Mouse (Mus musculus) embryonic facial prominence, embryonic 12.5 days (tissue): ENCODE data around the gene Lpo. TPM values are rescaled to one million over a fixed set of nuclear protein-coding genes. Genes with fewer than 3 reads are reported as not detected.

Source experiments
- ATAC-seq: fragments of 200-750 bp; cut with Nextera tagmentation; 2 replicates; pipeline ENCODE4 v1.8.0; 2017; ENCODE audit not compliant: insufficient number of reproducible peaks, insufficient read depth, low FRiP score, low TSS enrichment
- H3K27ac ChIP-seq: fragments of 300-500 bp; sonication (generic); 2 replicates; pipeline ENCODE4 v1.5.1; 2016; ENCODE audit warnings: mild to moderate bottlenecking
- H3K27me3 ChIP-seq: fragments of 300-500 bp; sonication (generic); 2 replicates; pipeline ENCODE4 v1.6.1; 2016; ENCODE audit warnings: mild to moderate bottlenecking, moderate library complexity
- H3K36me3 ChIP-seq: fragments of 300-500 bp; sonication (generic); 2 replicates; pipeline ENCODE4 v1.6.1; 2016; ENCODE audit warnings: mild to moderate bottlenecking
- H3K4me1 ChIP-seq: fragments of 300-500 bp; sonication (generic); 2 replicates; pipeline ENCODE4 v1.6.1; 2016
- H3K4me2 ChIP-seq: fragments of 300-500 bp; sonication (generic); replicated peaks from 2 replicates; pipeline ENCODE4 v1.6.1; 2016; ENCODE audit warnings: mild to moderate bottlenecking, moderate library complexity
- H3K4me3 ChIP-seq: fragments of 300-500 bp; sonication (generic); 2 replicates; pipeline ENCODE4 v1.5.1; 2016; ENCODE audit warnings: mild to moderate bottlenecking
- H3K9ac ChIP-seq: fragments of 300-500 bp; sonication (generic); 2 replicates; pipeline ENCODE4 v1.6.1; 2016; ENCODE audit warnings: mild to moderate bottlenecking, moderate library complexity
- H3K9me3 ChIP-seq: fragments of 300-500 bp; sonication (generic); 2 replicates; pipeline ENCODE4 v1.6.1; 2016; ENCODE audit warnings: mild to moderate bottlenecking, moderate library complexity
- WGBS: fragments of 180-500 bp; shearing (Covaris S2); methylation state at CpG from one replicate; pipeline ENCODE4 v1.1.7; 2016; 5-methylcytosine and 5-hydroxymethylcytosine counted together
- polyA plus RNA-seq: library from polyadenylated mRNA; unstranded; fragments of >200 nt; fragmentation: Nextera tagmentation; extraction: Ambion mirVana; gene quantifications from 2 replicates; pipeline ENCODE4 v1.2.1, GENCODE M21; 2016

Lpo gene
- polyA plus RNA-seq, 1 experiment from 2014 or later: 0.56 TPM

- ATAC-seq: 0 out of 2 replicates have a peak, but pooled peaks have one; percentile 23
- Histone ChIP-seq H3K4me2 (peak overlapping the region; percentile 86), H3K4me3 (peak overlapping the region; percentile 44), H3K4me1 (peaks cover 19% of the 10 kb centered on the region), H3K9ac (peak overlapping the region; percentile 45), H3K27ac (no peak overlapping the region), H3K36me3 (no peaks in the 10 kb centered on the region), H3K27me3 (peaks cover 85% of the 10 kb centered on the region), H3K9me3 (no peaks in the 10 kb centered on the region)
- under 1% methylated on average over 65 of the region's 65 CpGs for WGBS
Observed at GRCm38 (mm10) chr11:87763988-87764876, 63.9 kb downstream of the Lpo start.

GRCm38 (mm10) chr11:87763511-87763987 is 64.5 kb downstream of the Lpo start:
- peak; percentile 30; the same call in 1 of the 2 replicates for ATAC-seq
- no peak overlapping the region for H3K27ac ChIP-seq
- peak overlapping the region; percentile 45; the same call in 1 of the 2 replicates for H3K9ac ChIP-seq
- peak overlapping the region; percentile 44 for H3K4me3 ChIP-seq
- no peaks in the 10 kb centered on the region for H3K9me3 ChIP-seq
- H3K4me1 ChIP-seq: peaks cover 19% of the 10 kb centered on the region
- no peaks in the 10 kb centered on the region for H3K36me3 ChIP-seq
- 1% methylated on average over 17 of the region's 17 CpGs for WGBS
- H3K4me2 ChIP-seq: peak overlapping the region; percentile 86
- H3K27me3 ChIP-seq: peaks cover 85% of the 10 kb centered on the region

GRCm38 (mm10) chr11:87762702-87763385 is 65.2 kb downstream of the Lpo start:
- WGBS: 37% methylated on average over 12 of the region's 12 CpGs
- Histone ChIP-seq H3K4me3 (peak overlapping the region; percentile 44; the same call in 1 of the 2 replicates), H3K27ac (no peak overlapping the region)

GRCm38 (mm10) chr11:87761806-87762701 is 66.0 kb downstream of the Lpo start:
- Histone ChIP-seq H3K27ac (no peak overlapping the region), H3K4me1 (peaks cover 19% of the 10 kb centered on the region), H3K9ac (no peak overlapping the region), H3K36me3 (no peaks in the 10 kb centered on the region), H3K27me3 (peaks cover 79% of the 10 kb centered on the region), H3K4me3 (no peak overlapping the region), H3K4me2 (no peak overlapping the region), H3K9me3 (no peaks in the 10 kb centered on the region)
- ATAC-seq: no peak
- WGBS: 73% methylated on average over 14 of the region's 14 CpGs

More at GRCm38 (mm10) chr11:87762702-87763385, 65.2 kb downstream of the Lpo start:
- Histone ChIP-seq H3K4me2 (peak overlapping the region; percentile 86), H3K9me3 (no peaks in the 10 kb centered on the region), H3K27me3 (peaks cover 79% of the 10 kb centered on the region), H3K4me1 (peaks cover 19% of the 10 kb centered on the region), H3K9ac (no peak overlapping the region), H3K36me3 (no peaks in the 10 kb centered on the region)
- ATAC-seq: no peak

- H3K27ac ChIP-seq: no peak overlapping the region
- H3K4me3 ChIP-seq: no peak overlapping the region
- H3K4me2 ChIP-seq: no peak overlapping the region
- no peaks in the 10 kb centered on the region for H3K9me3 ChIP-seq
- no peak overlapping the region for H3K9ac ChIP-seq
- no peaks in the 10 kb centered on the region for H3K36me3 ChIP-seq
- WGBS: 63% methylated on average over 11 of the region's 11 CpGs
- H3K4me1 ChIP-seq: peaks cover 19% of the 10 kb centered on the region
- no peak for ATAC-seq
- H3K27me3 ChIP-seq: peaks cover 71% of the 10 kb centered on the region
Observed at GRCm38 (mm10) chr11:87761181-87761721, 66.8 kb downstream of the Lpo start.

- Histone ChIP-seq H3K4me2 (peak within 1 kb of the TSS; percentile 32), H3K36me3 (no peaks in the 10 kb centered on the region), H3K9me3 (no peaks in the 10 kb centered on the region), H3K27ac (no peak within 1 kb of the TSS), H3K4me1 (peaks cover 19% of the 10 kb centered on the region), H3K27me3 (peaks cover 63% of the 10 kb centered on the region), H3K4me3 (peak within 1 kb of the TSS; percentile 15; the same call in 1 of the 2 replicates), H3K9ac (no peak within 1 kb of the TSS; the same call in 1 of the 2 replicates)
- 5% methylated on average over 23 of the region's 23 CpGs for WGBS
- ATAC-seq: no peak
Observed at GRCm38 (mm10) chr11:87760301-87761081, 67.6 kb downstream of the Lpo start, which contains the start of gene Tspoap1. Gene Tspoap1, plus strand, starts transcription at chr11:87760541.

- Histone ChIP-seq H3K36me3 (no peaks in the 10 kb centered on the region), H3K27me3 (peaks cover 54% of the 10 kb centered on the region), H3K9ac (no peak overlapping the region), H3K4me1 (peaks cover 20% of the 10 kb centered on the region), H3K27ac (no peak overlapping the region), H3K4me2 (no peak overlapping the region), H3K9me3 (no peaks in the 10 kb centered on the region), H3K4me3 (no peak overlapping the region)
- ATAC-seq: no peak
- 4% methylated on average over 3 of the region's 3 CpGs for WGBS
Observed at GRCm38 (mm10) chr11:87759609-87760005, 68.5 kb downstream of the Lpo start.

GRCm38 (mm10) chr11:87758957-87759608 is 69.0 kb downstream of the Lpo start:
- no peak overlapping the region for H3K9ac ChIP-seq
- WGBS: 76% methylated on average over 4 of the region's 4 CpGs

GRCm38 (mm10) chr11:87758161-87758911 is 69.8 kb downstream of the Lpo start:
- H3K4me2 ChIP-seq: no peak overlapping the region
- H3K27me3 ChIP-seq: peaks cover 42% of the 10 kb centered on the region
- H3K9me3 ChIP-seq: no peaks in the 10 kb centered on the region
- H3K4me1 ChIP-seq: peaks cover 12% of the 10 kb centered on the region
- no peaks in the 10 kb centered on the region for H3K36me3 ChIP-seq
- ATAC-seq: no peak
- no peak overlapping the region for H3K4me3 ChIP-seq
- WGBS: 80% methylated on average over 7 of the region's 7 CpGs
- H3K9ac ChIP-seq: no peak overlapping the region
- H3K27ac ChIP-seq: no peak overlapping the region

More at GRCm38 (mm10) chr11:87758957-87759608, 69.0 kb downstream of the Lpo start:
- Histone ChIP-seq H3K36me3 (no peaks in the 10 kb centered on the region), H3K9me3 (no peaks in the 10 kb centered on the region), H3K4me2 (no peak overlapping the region), H3K4me3 (no peak overlapping the region), H3K27me3 (peaks cover 49% of the 10 kb centered on the region), H3K4me1 (peaks cover 20% of the 10 kb centered on the region), H3K27ac (no peak overlapping the region)
- ATAC-seq: no peak
